Mouse (Mus musculus): ENCODE measurements at regions not wholly inside any gene's neighbourhood (a gene's known extent, or its start where the extent isn't known, plus 50 kb on each side); places are given as distances from the start of the nearest gene placed in this dataset.

DNA sequence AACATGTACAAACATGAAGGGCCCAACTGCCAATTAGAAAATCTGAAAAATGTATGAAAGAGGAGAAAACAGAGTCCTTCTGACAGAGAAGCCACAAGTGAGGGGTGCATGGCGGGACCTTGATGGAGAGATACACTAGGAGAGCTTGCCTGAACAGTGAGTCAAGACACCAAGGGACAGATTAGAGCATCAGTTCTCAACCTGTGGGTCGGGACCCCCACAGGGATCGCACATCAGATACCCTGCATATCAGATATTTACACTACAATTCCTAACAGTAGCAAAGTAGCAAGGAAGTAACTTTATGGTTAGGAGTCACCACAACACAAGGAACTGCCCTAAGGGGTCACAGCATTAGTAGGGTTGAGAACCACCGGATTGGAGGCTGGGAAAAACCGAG lies 58.9 kb upstream of the Arid1b start:
- DNase-seq (ENCODE audit: low read depth, low spot score) = no peak

DNA sequence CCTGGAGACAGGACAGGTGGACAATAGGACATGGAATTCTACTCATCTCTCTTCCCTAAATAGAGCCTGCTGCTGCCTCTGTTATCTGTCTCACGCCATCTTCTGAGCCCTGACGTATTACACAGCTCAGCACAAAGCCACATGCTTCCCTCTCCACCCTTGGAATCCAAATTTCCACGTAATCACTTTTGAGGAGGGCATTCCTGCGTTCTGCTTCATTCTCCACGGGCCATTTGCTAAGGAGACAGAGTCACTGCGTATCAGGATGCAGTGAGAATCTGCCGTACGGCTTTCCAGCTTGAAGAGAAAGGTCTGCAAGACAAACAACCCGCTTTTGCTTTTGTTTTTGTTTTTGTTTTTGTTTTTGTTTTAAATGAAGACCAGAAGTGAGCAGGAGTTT lies 53.5 kb upstream of the Arid1b start:
- no peak for DNase-seq (ENCODE audit: low read depth, low spot score)

GRCm38 (mm10) chr17:4941286-4941800 lies 52.8 kb upstream of the Arid1b start:
- DNase-seq (ENCODE audit: low read depth, low spot score) = no peak

DNA sequence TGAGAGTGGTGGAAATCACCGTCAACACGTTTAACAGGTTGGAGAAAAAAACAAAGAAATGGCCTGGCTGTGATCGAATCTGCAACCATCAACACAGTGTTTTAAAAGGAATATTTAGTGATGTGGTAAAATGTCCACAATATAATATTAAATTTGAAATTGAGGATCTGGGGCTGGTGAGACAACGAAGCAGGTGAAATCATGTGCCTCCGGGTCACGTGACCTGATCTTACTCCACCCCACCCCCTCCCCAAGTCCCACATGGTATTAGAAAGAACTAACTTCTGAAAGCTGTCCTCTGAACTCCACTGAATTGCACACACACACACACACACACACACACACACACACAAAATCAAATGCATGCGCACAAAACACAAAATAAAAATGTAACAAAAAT lies 51.3 kb upstream of the Arid1b start:
- no peak for DNase-seq (ENCODE audit: low read depth, low spot score)
